Mouse (Mus musculus): Measurements from ENCODE around the gene Ifnab.

DNA sequence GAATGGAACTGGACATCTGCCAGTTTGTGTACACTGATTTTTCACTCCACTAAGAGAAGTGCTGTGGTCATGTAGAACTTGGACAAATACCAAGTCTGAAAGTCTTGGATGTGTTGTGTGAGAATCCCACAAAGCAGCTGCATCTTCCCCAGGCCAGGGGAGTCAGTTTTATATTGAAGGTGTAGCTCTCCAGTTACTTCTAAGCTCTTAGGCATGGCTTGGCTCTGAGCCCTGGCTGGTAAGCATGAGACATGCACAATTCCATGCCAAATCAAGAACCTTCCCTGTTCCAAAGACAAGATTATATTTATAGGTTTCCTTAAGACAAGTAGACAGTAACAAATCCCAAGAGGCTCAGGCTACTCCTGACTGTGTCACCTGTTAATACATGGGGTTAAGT lies 23.9 kb upstream of the Ifnab start:
- TF ChIP-seq GATA1 (IDR thresholded peaks at IDR 0.05; ENCODE audit: borderline replicate concordance, low read length) (no peak), FLI1 (IDR thresholded peaks at IDR 0.05; ENCODE audit: low read length) (no peak)

Measured in megakaryocyte, embryonic 14.5 days (primary cell).